Mouse (Mus musculus): ENCODE results near the gene Rapsn.

- TF ChIP-seq CTCF (conservative IDR thresholded peaks at IDR 0.05; ENCODE audit: low read length) (no peak), NANOG (IDR thresholded peaks at IDR 0.05; ENCODE audit: borderline replicate concordance, low read length) (no peak), POU5F1 (IDR thresholded peaks at IDR 0.05; ENCODE audit: borderline replicate concordance, low read length) (no peak)
Observed at GRCm38 (mm10) chr2:90986055-90986454, 49.4 kb upstream of the Rapsn start.
